Mouse (Mus musculus) macrophage (primary cell): ENCODE data around the gene Gm4985. TPM values are rescaled to one million over a fixed set of nuclear protein-coding genes. Genes with fewer than 3 reads are reported as not detected.
"Not testable (repeated sequence)": the region's sequence is repeated elsewhere in the genome, so short reads cannot be mapped to it uniquely, and the experiment has no call there.

Experiments used
- H3K27ac ChIP-seq: fragments of 350-480 bp; formaldehyde crosslinking; 2 replicates; pipeline ENCODE4 v1.9.0; 2021
- H3K36me3 ChIP-seq: fragments of 350-480 bp; formaldehyde crosslinking; 2 replicates; pipeline ENCODE4 v1.9.0; 2021; ENCODE audit errors: inconsistent target
- H3K4me3 ChIP-seq: fragments of 350-480 bp; formaldehyde crosslinking; 2 replicates; pipeline ENCODE4 v1.9.0; 2021; ENCODE audit errors: inconsistent target
- H3K79me2 ChIP-seq: fragments of 350-480 bp; formaldehyde crosslinking; 2 replicates; pipeline ENCODE4 v1.9.0; 2021; ENCODE audit errors: inconsistent target
- WGBS: methylation state at CpG from one replicate; pipeline ENCODE4 v1.1.7; 2026; ENCODE audit warnings: inconsistent platforms; ENCODE audit not compliant: missing documents; 5-methylcytosine and 5-hydroxymethylcytosine counted together
- polyA plus RNA-seq: library from polyadenylated mRNA; stranded (reverse); fragments of 250-400 nt; gene quantifications from 3 replicates; pipeline ENCODE4 v1.2.4, GENCODE M21; 2018; ENCODE audit warnings: inconsistent platforms
- total RNA-seq, 78 experiments: library from RNA; depleted of rRNA; stranded (reverse); fragments of 250-400 nt; gene quantifications; 1 replicate in 9 of 78; 2 replicates in 24 of 78; 3 replicates in 43 of 78; 4 replicates in 2 of 78; pipeline ENCODE4 v1.2.4; 2018; ENCODE audit warnings: inconsistent platforms in 56 of 78

The Gm4985 gene
- total RNA-seq (2018; cell fraction: chromatin; rRNA removed) = not detected
- not detected for total RNA-seq (2018; cell fraction: cytosol; rRNA removed)
- total RNA-seq (2018; cell fraction: nucleus; rRNA removed) = not detected
- polyA plus RNA-seq = not detected in 3 replicates

GRCm38 (mm10) chrX:23958834-23959233, at the start of gene Gm4985:
TSS of gene Gm4985 (minus strand) at chrX:23958934.
- not testable (repeated sequence) for H3K36me3 ChIP-seq, H3K4me3 ChIP-seq

GRCm38 (mm10) chrX:23954161-23954560, 4.6 kb downstream of the Gm4985 start:
- H3K27ac ChIP-seq = no peak overlapping the region
- H3K79me2 ChIP-seq = no peaks in the 10 kb centered on the region
- 100% methylated on average over 1 of the region's 2 CpGs for WGBS
- H3K36me3 ChIP-seq = no peaks in the 10 kb centered on the region
- no peak overlapping the region for H3K4me3 ChIP-seq

More at GRCm38 (mm10) chrX:23958834-23959233, at the start of gene Gm4985:
- H3K79me2 ChIP-seq, H3K27ac ChIP-seq: not testable (repeated sequence)
- 86% methylated on average over 8 of the region's 8 CpGs for WGBS

Other genes with a start within 250 kb of the Gm4985 start
- not detected in 3 replicates for gene Gm4907, start 76.4 kb downstream of the Gm4985 start, polyA plus RNA-seq